ENCODE assay signal across 22 mouse cellular contexts in the genomic region with DNA sequence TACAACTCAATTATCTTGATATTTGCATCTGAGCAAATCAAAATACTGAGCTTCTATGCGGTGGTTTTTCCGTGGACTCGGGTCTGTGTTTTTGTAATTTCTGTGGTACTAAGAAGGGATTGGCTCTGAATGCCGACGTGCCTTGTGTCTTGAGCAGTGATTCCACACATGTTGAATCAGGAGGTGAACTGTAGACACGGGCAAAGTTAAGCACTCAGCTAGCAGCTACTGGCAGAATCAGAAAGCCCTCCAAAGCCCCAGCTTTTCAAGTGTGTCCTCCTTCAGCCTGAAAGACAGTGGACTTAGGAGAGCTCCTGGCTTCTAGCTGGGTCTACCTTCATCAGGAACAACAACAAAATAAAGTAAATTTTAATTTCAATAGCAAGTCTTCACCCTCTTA.
DNase-seq lines count a peak whose midpoint lies in the region; ATAC-seq lines count a peak whose summit lies in the region.
"Had no signal": no experiment of that assay in that cellular context is flagged by ENCODE, and none has a peak within 500 bp of the region (broad histone marks: within the 10 kb centered on the region; RNA-seq: fewer than 3 reads in every experiment).

No protein-coding gene starts in this region.

- 79% methylated on average over 6 of the region's 6 CpGs for WGBS in hindbrain, embryonic 11.5 days
- WGBS in hindbrain, embryonic 16.5 days = 65% methylated on average over 6 of the region's 6 CpGs
- 67% methylated on average over 6 of the region's 6 CpGs for WGBS in midbrain, embryonic 13.5 days
- 58% methylated on average over 6 of the region's 6 CpGs for WGBS in midbrain, embryonic 15.5 days
- 43% methylated on average over 6 of the region's 6 CpGs for WGBS in forebrain, embryonic 14.5 days

- H3K36me3 ChIP-seq in hindbrain, embryonic 11.5 days (ENCODE audit: control insufficient read depth, insufficient read depth, low read length) = no peaks in the 10 kb centered on the region
- H3K36me3 ChIP-seq in hindbrain, embryonic 16.5 days (ENCODE audit: control insufficient read depth, insufficient read depth, low read length) = no peaks in the 10 kb centered on the region
- H3K36me3 ChIP-seq in midbrain, embryonic 13.5 days = no peaks in the 10 kb centered on the region
- no peaks in the 10 kb centered on the region for H3K36me3 ChIP-seq in midbrain, embryonic 15.5 days (replicated peaks)
- H3K36me3 ChIP-seq in forebrain, embryonic 14.5 days (ENCODE audit: control insufficient read depth, insufficient read depth, low read length) = no peaks in the 10 kb centered on the region
- H3K36me3 ChIP-seq: embryonic facial prominence, embryonic 10.5 days; heart, embryonic 13.5 days; hindbrain, embryonic 15.5 days had no signal

- ATAC-seq in hindbrain, embryonic 11.5 days (ENCODE audit: low FRiP score) = 0 out of 2 replicates have a peak, but pooled peaks have one; percentile 7
- ATAC-seq in hindbrain, embryonic 16.5 days = no peak
- ATAC-seq in midbrain, embryonic 13.5 days = no peak
- ATAC-seq in midbrain, embryonic 15.5 days (replicated peaks) = no peak
- ATAC-seq in forebrain, embryonic 14.5 days = no peak
- ATAC-seq in CD4-positive, CD25-positive, alpha-beta regulatory T cell, adult 4 months = no peak
- ATAC-seq: activated CD4-positive, CD25-positive, alpha-beta regulatory T cell, adult 4 months; inflammation-experienced regulatory T-cells, adult 6 months; intestine, postnatal 0 days; Patski had no signal

- no peaks in the 10 kb centered on the region for H3K4me1 ChIP-seq in hindbrain, embryonic 11.5 days (replicated peaks; ENCODE audit: control insufficient read depth, insufficient read depth, low read length)
- no peaks in the 10 kb centered on the region; the same call in none of the 2 replicates for H3K4me1 ChIP-seq in hindbrain, embryonic 16.5 days (ENCODE audit: control insufficient read depth, insufficient read depth, low read depth, low read length)
- H3K4me1 ChIP-seq in midbrain, embryonic 13.5 days (replicated peaks) = peaks cover 15% of the 10 kb centered on the region
- peaks cover 4% of the 10 kb centered on the region; the same call in 1 of the 2 replicates for H3K4me1 ChIP-seq in midbrain, embryonic 15.5 days
- H3K4me1 ChIP-seq in forebrain, embryonic 14.5 days (ENCODE audit: control insufficient read depth, insufficient read depth, low read length) = peaks cover 13% of the 10 kb centered on the region; the same call in 1 of the 2 replicates

- H3K27ac ChIP-seq in hindbrain, embryonic 11.5 days (ENCODE audit: low read depth, low read length) = no peak overlapping the region
- no peak overlapping the region for H3K27ac ChIP-seq in hindbrain, embryonic 16.5 days (ENCODE audit: low read depth, low read length)
- peak overlapping the region; percentile 58; the same call in 1 of the 2 replicates for H3K27ac ChIP-seq in midbrain, embryonic 13.5 days
- no peak overlapping the region for H3K27ac ChIP-seq in midbrain, embryonic 15.5 days
- H3K27ac ChIP-seq in forebrain, embryonic 14.5 days (ENCODE audit: low read depth, low read length) = peak overlapping the region; percentile 73; the same call in 1 of the 2 replicates
- H3K27ac ChIP-seq: embryonic facial prominence, embryonic 10.5 days; gastrocnemius, adult 2 months; heart, embryonic 13.5 days; hindbrain, embryonic 15.5 days had no signal

- no peak for DNase-seq in hindbrain, embryonic 11.5 days (ENCODE audit: low spot score)
- peak; percentile 35 for DNase-seq in forebrain, embryonic 14.5 days (ENCODE audit: low spot score)
- DNase-seq in layer of hippocampus, postnatal 36 days = no peak
- DNase-seq in frontal cortex, postnatal 10 days (ENCODE audit: low spot score in 2 of 2) = no peak
- DNase-seq: adrenal gland, postnatal 25 days; cerebellum, adult 2 months; cerebellum, postnatal 10 days; gastrocnemius, adult 2 months; gastrocnemius, postnatal 25 days; heart, postnatal 4 days had no signal

- H3K4me3 ChIP-seq in hindbrain, embryonic 11.5 days (ENCODE audit: low read depth, low read length) = no peak overlapping the region
- no peak overlapping the region for H3K4me3 ChIP-seq in hindbrain, embryonic 16.5 days (ENCODE audit: low read length)
- no peak overlapping the region for H3K4me3 ChIP-seq in midbrain, embryonic 13.5 days (replicated peaks)
- no peak overlapping the region for H3K4me3 ChIP-seq in midbrain, embryonic 15.5 days
- H3K4me3 ChIP-seq in forebrain, embryonic 14.5 days (ENCODE audit: low read depth, low read length) = no peak overlapping the region
- H3K4me3 ChIP-seq: embryonic facial prominence, embryonic 10.5 days; gastrocnemius, adult 2 months; heart, embryonic 13.5 days; hindbrain, embryonic 15.5 days had no signal

- no peak overlapping the region for H3K4me2 ChIP-seq in hindbrain, embryonic 11.5 days (replicated peaks; ENCODE audit: low read depth, low read length)
- H3K4me2 ChIP-seq in hindbrain, embryonic 16.5 days (ENCODE audit: low read length) = no peak overlapping the region
- no peak overlapping the region for H3K4me2 ChIP-seq in midbrain, embryonic 13.5 days (replicated peaks)
- no peak overlapping the region for H3K4me2 ChIP-seq in midbrain, embryonic 15.5 days
- H3K4me2 ChIP-seq in forebrain, embryonic 14.5 days (ENCODE audit: low read length) = peak overlapping the region; percentile 24
- H3K4me2 ChIP-seq: heart, embryonic 13.5 days had no signal

- no peak overlapping the region for H3K9ac ChIP-seq in hindbrain, embryonic 11.5 days (ENCODE audit: low read depth, low read length)
- H3K9ac ChIP-seq in hindbrain, embryonic 16.5 days (ENCODE audit: low read depth, low read length) = no peak overlapping the region
- no peak overlapping the region for H3K9ac ChIP-seq in midbrain, embryonic 13.5 days (replicated peaks)
- H3K9ac ChIP-seq in midbrain, embryonic 15.5 days = no peak overlapping the region
- H3K9ac ChIP-seq in forebrain, embryonic 14.5 days (ENCODE audit: low read length) = no peak overlapping the region
- H3K9ac ChIP-seq: heart, embryonic 13.5 days; hindbrain, embryonic 15.5 days had no signal

- H3K9me3 ChIP-seq in hindbrain, embryonic 11.5 days (ENCODE audit: control insufficient read depth, low read length) = no peaks in the 10 kb centered on the region
- H3K9me3 ChIP-seq in hindbrain, embryonic 16.5 days (ENCODE audit: control insufficient read depth, low read length) = no peaks in the 10 kb centered on the region
- H3K9me3 ChIP-seq in midbrain, embryonic 13.5 days = no peaks in the 10 kb centered on the region; the same call in 1 of the 2 replicates
- H3K9me3 ChIP-seq in midbrain, embryonic 15.5 days = no peaks in the 10 kb centered on the region
- no peaks in the 10 kb centered on the region for H3K9me3 ChIP-seq in forebrain, embryonic 14.5 days (replicated peaks; ENCODE audit: control insufficient read depth, low read length)
- H3K9me3 ChIP-seq: embryonic facial prominence, embryonic 10.5 days; heart, embryonic 13.5 days; hindbrain, embryonic 15.5 days had no signal

- no peaks in the 10 kb centered on the region for H3K27me3 ChIP-seq in hindbrain, embryonic 11.5 days (ENCODE audit: control insufficient read depth, insufficient read depth, low read length)
- H3K27me3 ChIP-seq in hindbrain, embryonic 16.5 days (replicated peaks; ENCODE audit: control insufficient read depth, insufficient read depth, low read length) = no peaks in the 10 kb centered on the region
- no peaks in the 10 kb centered on the region for H3K27me3 ChIP-seq in midbrain, embryonic 13.5 days
- no peaks in the 10 kb centered on the region for H3K27me3 ChIP-seq in midbrain, embryonic 15.5 days (replicated peaks)
- no peaks in the 10 kb centered on the region for H3K27me3 ChIP-seq in forebrain, embryonic 14.5 days (replicated peaks; ENCODE audit: control insufficient read depth, insufficient read depth, low read length)
- H3K27me3 ChIP-seq: CH12.LX; heart, embryonic 13.5 days; hindbrain, embryonic 15.5 days; Patski had no signal

Comparison
In these comparisons a context has a peak if more than half of its experiments do, and no peak if none do; other contexts are left out.
1. H3K27ac ChIP-seq: peak in midbrain, embryonic 13.5 days (single experiment) and forebrain, embryonic 14.5 days (single experiment); none in hindbrain, embryonic 11.5 days (single experiment), hindbrain, embryonic 16.5 days (single experiment) and midbrain, embryonic 15.5 days (single experiment).